Mouse (Mus musculus) inflammation-experienced regulatory T-cells (primary cell): Measurements from ENCODE around the gene Hsdl2. TPM values are rescaled to one million over a fixed set of nuclear protein-coding genes. Genes with fewer than 3 reads are reported as not detected.

Experiments
- polyA plus RNA-seq, 2 experiments: library from polyadenylated mRNA; unstranded; fragments of 100-300 nt; shearing (Covaris generic); gene quantifications; one replicate each; pipeline ENCODE4 v1.2.1; 2017

The Hsdl2 gene
- polyA plus RNA-seq, result 10 to 100 TPM; 30.0 to 36.4 TPM

DNA sequence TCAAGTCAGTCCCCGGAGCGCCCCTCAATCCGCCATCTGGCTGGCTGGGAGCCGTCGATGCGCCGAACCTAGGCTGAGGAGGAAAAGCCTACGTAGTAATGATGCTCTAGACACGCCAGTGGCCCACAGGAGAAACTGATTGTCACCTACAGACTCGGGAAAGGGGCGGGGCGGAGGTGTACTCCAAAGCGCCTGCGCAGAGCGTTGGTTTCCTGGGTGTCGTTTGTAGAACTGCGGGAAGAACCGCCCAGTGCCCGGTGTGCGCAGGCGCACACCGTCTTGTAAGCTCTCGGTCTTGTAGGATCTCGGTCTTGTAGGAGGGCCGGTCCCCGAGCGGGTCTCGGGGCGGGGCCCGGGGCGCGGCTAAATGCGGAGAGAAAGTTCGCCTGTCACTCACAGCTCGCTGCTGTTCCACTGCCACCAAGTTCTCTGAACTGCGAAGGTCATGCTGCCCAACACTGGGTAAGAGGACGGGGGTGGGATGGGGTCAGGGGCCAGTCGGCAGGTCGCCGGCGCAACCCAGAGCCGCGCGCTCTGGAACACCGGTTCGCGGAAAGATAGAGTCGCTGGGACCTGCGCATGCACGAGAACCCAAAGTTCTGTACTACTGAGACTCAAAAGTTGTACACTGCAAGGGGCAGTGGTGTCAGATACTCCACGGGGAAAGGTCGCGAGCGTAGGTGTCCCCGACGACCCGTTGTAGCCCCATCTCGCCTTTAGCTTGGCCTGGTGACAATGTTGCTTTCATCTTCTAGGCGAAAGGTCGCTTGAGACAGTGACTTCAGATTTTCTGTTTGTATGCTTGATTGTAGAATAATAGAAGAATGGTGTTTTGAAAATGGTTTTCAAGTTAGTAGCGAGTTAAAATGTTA is at the start of gene Hsdl2:
Gene Hsdl2, plus strand, starts transcription at position 250 of the 872 bp plus-strand sequence.

DNA sequence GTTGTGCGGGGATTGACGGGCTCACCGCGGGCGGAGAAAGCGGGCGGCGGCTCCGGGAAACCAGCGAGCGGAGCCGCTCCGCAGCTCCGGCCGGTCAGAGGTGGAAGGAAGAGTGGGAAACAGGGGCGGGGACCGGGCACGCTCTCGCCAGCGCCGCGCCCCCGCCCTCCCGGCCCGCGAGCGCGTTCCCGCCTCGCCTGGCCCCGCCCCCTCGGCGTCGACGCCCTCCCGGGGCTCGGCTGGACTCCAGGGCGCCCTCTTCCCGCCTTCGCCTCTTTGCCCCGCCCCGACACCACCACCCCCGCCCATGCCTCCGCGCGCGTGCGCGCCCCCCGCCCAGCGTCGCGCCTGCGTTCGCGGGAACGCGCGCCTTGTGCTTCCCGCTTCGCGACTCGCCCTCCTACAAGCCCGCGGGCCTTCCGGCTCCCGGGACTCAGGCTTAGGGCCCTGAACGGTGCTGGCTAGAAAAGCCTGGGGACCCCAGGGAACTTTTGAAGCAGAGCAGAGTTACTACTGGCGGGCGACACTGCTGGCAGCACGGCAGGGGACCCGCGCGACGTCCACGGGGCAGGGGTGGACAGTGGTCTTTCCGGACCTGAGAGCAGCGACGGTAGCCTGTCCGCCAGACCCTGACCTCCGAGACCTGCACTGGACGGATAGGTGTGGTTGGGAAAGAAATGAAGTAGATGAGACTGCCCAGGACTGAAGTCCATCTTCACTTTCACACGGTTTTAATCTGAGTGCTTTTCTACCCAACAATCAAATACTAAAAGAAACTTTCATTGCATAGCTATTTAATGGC is 32.0 kb upstream of the Hsdl2 start, which contains the start of gene Ptbp3:
Gene Ptbp3, minus strand, starts transcription at position 190 of the 802 bp plus-strand sequence.

DNA sequence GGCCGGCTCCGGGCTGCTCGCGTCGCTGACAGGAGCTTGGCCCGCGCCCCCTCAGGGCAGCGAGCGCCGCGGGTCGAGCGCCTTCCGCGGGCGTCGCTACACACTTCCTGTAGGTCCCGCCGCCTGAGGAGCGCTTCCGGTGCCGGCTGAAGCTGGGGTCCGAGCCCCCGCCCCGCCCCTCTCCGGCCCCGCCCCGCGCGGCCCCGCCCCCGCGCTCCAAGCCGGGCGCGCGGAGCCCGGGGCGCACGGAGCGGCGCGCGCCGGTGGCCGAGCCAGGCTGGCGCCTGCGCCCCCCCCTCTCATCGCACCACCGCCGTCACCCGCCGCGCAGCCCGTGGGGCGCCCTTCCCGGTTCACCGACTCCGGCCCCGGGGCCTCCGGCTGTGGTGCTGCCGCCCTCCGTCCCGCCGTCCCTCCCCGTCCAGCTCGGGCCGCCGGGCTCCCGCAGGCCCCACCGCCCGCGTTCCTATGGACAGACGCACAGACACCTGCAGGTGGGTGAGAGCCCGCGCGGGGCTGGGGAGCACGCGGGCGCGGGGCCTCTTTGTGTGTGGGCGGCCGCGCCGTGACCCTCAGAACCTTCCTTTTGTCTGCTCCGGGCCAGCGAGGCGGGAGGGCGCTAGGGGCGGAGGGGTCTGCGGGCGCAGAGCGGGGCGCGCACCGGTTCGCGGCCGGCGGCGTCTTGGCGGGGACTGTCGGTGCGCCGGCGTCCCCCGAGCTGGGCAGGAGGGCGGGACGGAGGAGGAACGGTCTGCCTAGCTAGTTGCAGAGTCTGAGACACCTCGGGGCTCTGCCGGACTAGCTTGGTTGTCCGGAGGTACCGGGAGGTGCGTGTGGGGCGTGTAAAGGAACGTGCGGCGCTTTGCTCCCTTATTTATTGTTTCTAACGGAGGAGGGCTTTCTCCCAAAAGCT is 44.9 kb downstream of the Hsdl2 start, which contains the start of gene E130308A19Rik:
Gene E130308A19Rik, plus strand, starts transcription at position 214 of the 913 bp plus-strand sequence.

Other genes with a start within 250 kb of the Hsdl2 start
- 1 to 10 TPM; 2.0 to 4.8 TPM for gene Susd1, start 142.9 kb upstream of the Hsdl2 start, polyA plus RNA-seq
- gene Ptbp3, start 32.2 kb upstream of the Hsdl2 start, polyA plus RNA-seq, result 100 to 1,000 TPM; 131 to 136 TPM
- gene E130308A19Rik, start 44.6 kb downstream of the Hsdl2 start, polyA plus RNA-seq, result 10 to 100 TPM in 1 of 2 experiments, 1 to 10 TPM in 1; 9.0 to 30.2 TPM
- 10 to 100 TPM; 55.6 to 83.6 TPM for gene Inip, start 220.0 kb downstream of the Hsdl2 start, polyA plus RNA-seq
- gene Snx30, start 224.3 kb downstream of the Hsdl2 start, polyA plus RNA-seq, result 10 to 100 TPM; 10.1 to 12.9 TPM